Mouse (Mus musculus) C2C12 (cell line): ENCODE measurements at regions not wholly inside any gene's neighbourhood (a gene's known extent, or its start where the extent isn't known, plus 50 kb on each side); places are given as distances from the start of the nearest gene placed in this dataset.

Experiments
- H3K27me3 ChIP-seq: one replicate; pipeline ENCODE4 v1.6.1; 2011; ENCODE audit not compliant: control insufficient read depth, insufficient read depth, insufficient read length
- H3K36me3 ChIP-seq: one replicate; pipeline ENCODE4 v1.6.1; 2011; ENCODE audit not compliant: control insufficient read depth, insufficient read depth
- H3K4me3 ChIP-seq: one replicate; pipeline ENCODE4 v1.5.1; 2011; ENCODE audit warnings: mild to moderate bottlenecking, control low read depth; ENCODE audit not compliant: poor library complexity, insufficient read depth, severe bottlenecking
- H3K79me2 ChIP-seq: one replicate; pipeline ENCODE4 v1.6.1; 2011; ENCODE audit not compliant: control insufficient read depth, insufficient read depth
- H3K79me3 ChIP-seq: one replicate; pipeline ENCODE4 v1.6.1; 2011; ENCODE audit warnings: low read depth, control low read depth
- H3ac ChIP-seq: one replicate; pipeline ENCODE3; 2011; ENCODE audit warnings: low read depth; ENCODE audit not compliant: control insufficient read depth, insufficient read length
- CEBPB ChIP-seq: IDR thresholded peaks from one replicate; pipeline ENCODE4 v1.6.1; 2011; ENCODE audit warnings: low read depth, mild to moderate bottlenecking, control low read depth, moderate library complexity
- CTCF ChIP-seq: IDR thresholded peaks from one replicate; pipeline ENCODE4 v1.5.1; 2011; ENCODE audit not compliant: control insufficient read depth, insufficient read depth, insufficient read length
- FOSL1 ChIP-seq: IDR thresholded peaks from one replicate; pipeline ENCODE4 v1.8.0; 2011; ENCODE audit warnings: mild to moderate bottlenecking, low read length; ENCODE audit not compliant: poor library complexity, insufficient read depth, severe bottlenecking
- MAX ChIP-seq: IDR thresholded peaks from one replicate; pipeline ENCODE4 v1.6.1; 2011; ENCODE audit warnings: mild to moderate bottlenecking, control low read depth
- MYOD1 ChIP-seq: IDR thresholded peaks from one replicate; pipeline ENCODE4 v1.6.1; 2011; ENCODE audit warnings: low read depth; ENCODE audit not compliant: control insufficient read depth, insufficient read length
- MYOG ChIP-seq: IDR thresholded peaks from one replicate; pipeline ENCODE4 v1.6.1; 2011; ENCODE audit not compliant: control insufficient read depth, insufficient read length; ENCODE audit errors: extremely low read depth
- USF1 ChIP-seq: IDR thresholded peaks from one replicate; pipeline ENCODE4 v1.6.1; 2011; ENCODE audit warnings: low read depth, mild to moderate bottlenecking, control low read depth, moderate library complexity

DNA sequence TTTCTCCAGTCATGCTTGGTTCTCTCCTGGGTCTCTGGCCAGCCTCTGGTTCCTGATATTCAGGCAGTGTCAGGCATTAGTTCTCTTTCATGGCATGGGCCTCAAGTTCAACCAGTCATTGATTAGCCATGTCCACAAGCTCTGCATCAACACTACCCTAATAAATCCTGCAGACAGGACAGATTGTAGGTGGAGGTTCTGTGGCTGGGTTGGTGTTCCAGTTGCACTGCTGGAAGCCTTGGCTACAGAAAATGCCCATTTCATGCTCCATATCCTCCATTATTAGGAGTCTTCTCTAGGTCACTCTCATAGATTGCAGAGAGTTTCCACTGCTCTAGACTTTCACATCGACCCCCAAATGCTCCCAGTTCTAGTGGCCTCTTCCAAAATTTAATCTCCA, 757.4 kb downstream of the Utrn start:
- TF ChIP-seq CEBPB: no peak
- TF ChIP-seq CTCF: no peak
- TF ChIP-seq MYOD1: no peak
- TF ChIP-seq FOSL1: no peak
- no peak for TF ChIP-seq MYOG
- no peak for TF ChIP-seq MAX
- no peak for TF ChIP-seq USF1
- Histone ChIP-seq H3K4me3 (no peak overlapping the region), H3K79me2 (no peaks in the 10 kb centered on the region), H3K36me3 (no peaks in the 10 kb centered on the region), H3ac (no peak overlapping the region), H3K27me3 (no peaks in the 10 kb centered on the region), H3K79me3 (no peaks in the 10 kb centered on the region)

DNA sequence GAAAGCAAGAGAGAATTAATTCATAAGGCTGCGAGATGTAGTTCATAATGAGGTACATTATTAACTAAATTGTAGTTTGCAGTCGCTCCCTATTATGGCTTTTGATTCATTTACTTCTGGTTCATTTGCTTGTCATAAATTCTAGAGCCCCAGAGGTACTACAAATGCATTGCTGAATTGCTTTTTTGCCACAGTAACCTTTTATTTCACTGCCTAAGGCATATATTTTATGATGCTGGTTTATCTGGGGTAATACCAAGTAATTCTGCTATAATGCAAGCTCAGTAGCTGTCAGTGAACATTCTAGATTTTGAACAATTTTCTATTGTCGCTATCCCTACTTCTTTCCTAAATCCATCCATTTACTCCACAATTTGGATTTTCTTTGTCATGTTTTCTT, 753.4 kb downstream of the Utrn start:
- Histone ChIP-seq H3K79me3 (no peaks in the 10 kb centered on the region), H3K27me3 (no peaks in the 10 kb centered on the region), H3ac (no peak overlapping the region), H3K36me3 (no peaks in the 10 kb centered on the region), H3K4me3 (no peak overlapping the region), H3K79me2 (no peaks in the 10 kb centered on the region)
- TF ChIP-seq CEBPB (no peak), MYOG (no peak), USF1 (no peak), CTCF (no peak), MAX (no peak), FOSL1 (no peak), MYOD1 (no peak)

DNA sequence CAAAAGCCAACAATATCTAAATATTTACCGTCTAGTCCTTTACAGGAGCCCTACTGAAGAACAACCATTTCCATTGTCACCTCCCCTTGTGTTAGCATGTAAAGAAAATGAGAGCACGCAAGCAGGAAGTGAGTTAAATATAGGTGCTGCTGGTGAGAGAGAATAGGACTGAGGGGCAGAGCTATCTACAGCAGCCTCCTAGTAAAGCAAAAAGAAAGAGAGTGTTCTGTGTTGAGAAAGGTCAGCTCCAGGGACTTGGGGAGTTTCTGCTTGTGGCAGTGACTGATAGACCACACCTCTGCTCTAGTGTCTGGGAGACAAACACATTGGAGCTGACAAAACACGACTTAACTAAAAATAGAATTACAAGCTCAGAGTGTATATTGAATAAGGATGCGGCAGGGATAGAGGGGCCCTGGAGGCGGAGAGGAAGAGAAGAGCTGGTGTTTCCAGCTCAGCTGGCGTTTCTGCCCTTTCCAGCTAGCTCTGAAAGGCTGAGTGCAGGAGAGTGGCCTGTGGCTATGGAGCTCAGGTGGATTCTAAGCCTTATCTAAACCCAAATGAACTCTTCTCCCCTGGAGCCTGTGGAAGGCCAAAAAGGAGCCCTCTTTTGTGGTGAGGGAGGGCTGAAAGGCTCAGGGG, 752.4 kb downstream of the Utrn start:
- no peak overlapping the region for H3K4me3 ChIP-seq
- no peak overlapping the region for H3ac ChIP-seq
- TF ChIP-seq USF1 (no peak), FOSL1 (no peak), MYOD1 (no peak), MYOG (no peak), CEBPB (no peak)
- no peaks in the 10 kb centered on the region for H3K36me3 ChIP-seq
- H3K79me2 ChIP-seq: no peaks in the 10 kb centered on the region
- no peaks in the 10 kb centered on the region for H3K27me3 ChIP-seq
- H3K79me3 ChIP-seq: no peaks in the 10 kb centered on the region

DNA sequence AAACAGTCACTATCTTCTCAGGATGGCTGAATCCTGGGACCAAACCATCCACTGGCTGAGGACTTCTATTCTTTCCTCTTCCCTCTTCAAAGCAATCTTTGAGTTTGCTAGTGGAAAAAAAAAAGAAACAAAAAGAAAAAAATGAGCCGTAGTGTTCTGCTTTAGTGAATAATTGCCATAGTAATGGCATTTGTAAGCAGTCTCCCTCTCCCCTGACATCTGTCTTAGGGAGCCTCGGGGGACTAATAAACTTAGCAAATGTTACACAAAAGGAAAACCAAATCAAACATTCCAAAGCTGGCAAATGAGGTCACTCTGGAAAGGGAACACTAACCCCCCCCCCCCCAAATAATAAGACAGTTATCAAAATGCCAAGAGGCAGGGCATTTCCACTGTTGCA, 744.9 kb downstream of the Utrn start:
- no peaks in the 10 kb centered on the region for H3K79me2 ChIP-seq
- no peaks in the 10 kb centered on the region for H3K79me3 ChIP-seq
- no peak overlapping the region for H3K4me3 ChIP-seq
- H3K27me3 ChIP-seq: no peaks in the 10 kb centered on the region
- H3ac ChIP-seq: no peak overlapping the region
- TF ChIP-seq MYOG: no peak
- TF ChIP-seq MYOD1: peak; percentile 5
- no peaks in the 10 kb centered on the region for H3K36me3 ChIP-seq

DNA sequence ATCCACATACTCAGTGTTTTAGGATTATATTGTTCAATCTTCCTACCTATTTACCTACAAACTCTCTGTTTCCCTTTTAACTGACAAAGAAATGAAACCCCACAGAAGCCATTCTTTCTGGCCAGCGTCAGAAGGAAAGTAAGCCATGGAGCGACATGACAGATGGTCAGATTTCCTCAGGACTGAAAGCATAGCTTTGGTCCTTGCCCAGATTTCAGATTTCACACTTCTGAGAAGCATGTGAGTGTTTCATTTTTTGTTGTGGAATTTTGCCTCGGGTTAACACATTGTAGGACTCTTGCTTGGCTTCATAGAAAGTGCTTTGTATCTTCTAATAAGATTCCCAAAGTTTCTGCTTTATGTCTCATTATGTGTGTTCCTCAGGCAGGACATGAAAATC, 739.7 kb downstream of the Utrn start:
- no peak for TF ChIP-seq CEBPB
- no peak for TF ChIP-seq MYOD1
- TF ChIP-seq CTCF: no peak
- TF ChIP-seq FOSL1: no peak
- TF ChIP-seq MAX: no peak
- TF ChIP-seq USF1: no peak
- TF ChIP-seq MYOG: no peak
- Histone ChIP-seq H3K79me2 (no peaks in the 10 kb centered on the region), H3K79me3 (no peaks in the 10 kb centered on the region), H3ac (no peak overlapping the region), H3K4me3 (no peak overlapping the region), H3K27me3 (no peaks in the 10 kb centered on the region), H3K36me3 (no peaks in the 10 kb centered on the region)

DNA sequence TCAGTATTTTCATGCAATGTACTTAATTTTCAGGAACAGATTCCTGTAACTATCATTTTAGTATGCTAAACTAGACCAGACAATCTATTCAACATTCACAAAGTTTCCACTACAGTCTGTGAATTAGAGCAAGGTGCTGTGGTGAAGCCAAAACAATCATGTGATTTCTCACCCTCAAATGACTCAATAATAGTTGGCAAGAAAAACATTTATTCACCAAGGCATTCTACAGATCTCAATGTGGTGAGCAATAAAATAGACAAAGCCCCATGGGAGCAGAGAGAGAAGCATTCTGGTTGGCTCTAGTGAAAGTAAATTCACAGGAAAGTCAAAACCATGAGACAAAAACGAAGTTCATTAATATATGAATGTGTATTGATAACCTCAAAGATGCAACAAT, 724.5 kb downstream of the Utrn start:
- no peak overlapping the region for H3K4me3 ChIP-seq
- no peaks in the 10 kb centered on the region for H3K27me3 ChIP-seq
- no peaks in the 10 kb centered on the region for H3K79me2 ChIP-seq
- no peak overlapping the region for H3ac ChIP-seq
- no peaks in the 10 kb centered on the region for H3K36me3 ChIP-seq
- no peak for TF ChIP-seq MYOD1
- peak; percentile 15 for TF ChIP-seq MAX
- TF ChIP-seq USF1: peak; percentile 59
- peak; percentile 39 for TF ChIP-seq FOSL1
- TF ChIP-seq CEBPB: peak; percentile 21
- TF ChIP-seq MYOG: no peak
- H3K79me3 ChIP-seq: no peaks in the 10 kb centered on the region
